Mouse (Mus musculus): ENCODE measurements around the gene Gramd1c. TPM values are rescaled to one million over a fixed set of nuclear protein-coding genes. Genes with fewer than 3 reads are reported as not detected.
A peak's percentile ranks its signal among the peaks of the same experiment; 100 is the strongest.

Gramd1c gene
- polyA plus RNA-seq, 1 experiment from 2014 or later = 6.3 TPM

DNA sequence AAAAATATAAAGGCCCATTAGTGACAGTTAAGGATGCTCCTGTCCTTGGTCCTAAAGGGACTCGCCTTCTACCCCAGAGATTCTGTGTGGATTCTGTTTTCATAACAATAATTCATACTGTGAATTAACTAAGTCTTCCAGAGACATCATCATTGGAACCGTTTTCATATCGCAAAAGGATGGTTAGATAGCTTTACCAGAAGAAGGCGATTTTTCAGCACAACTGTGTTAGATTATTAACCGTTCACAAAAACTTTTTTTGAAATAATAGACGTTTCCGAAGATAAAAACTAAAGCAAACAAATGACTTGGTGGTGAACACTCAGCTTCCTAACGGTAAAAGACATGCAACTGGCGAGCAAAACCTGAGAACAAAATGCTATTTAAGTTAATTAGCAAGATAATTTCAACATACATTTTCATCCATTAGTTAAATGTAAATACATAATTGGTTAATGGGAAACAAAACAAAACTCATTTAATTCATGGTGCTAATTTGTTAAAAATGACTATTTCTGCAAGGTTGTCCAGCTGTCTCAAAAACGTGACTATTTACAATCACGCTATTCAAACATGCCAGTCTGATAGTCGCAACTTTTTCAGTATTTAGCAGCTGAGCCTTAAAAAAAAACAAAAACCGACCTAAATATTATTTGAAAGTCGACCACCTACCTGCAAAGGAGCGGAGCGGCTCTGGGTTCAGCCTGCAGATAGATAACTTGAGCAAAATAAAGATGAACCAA lies 47.6 kb downstream of the Gramd1c start:
- peak overlapping the region; percentile 59 for H3K4me2 ChIP-seq
- H3K9ac ChIP-seq (ENCODE audit: low read depth, low read length) = peak overlapping the region; percentile 66
- no peaks in the 10 kb centered on the region for H3K36me3 ChIP-seq (ENCODE audit: control insufficient read depth, insufficient read depth, low read length)
- 47% methylated on average over 16 of the region's 16 CpGs for WGBS (ENCODE audit: insufficient replicate concordance)
- peak overlapping the region; percentile 39 for H3K4me3 ChIP-seq (ENCODE audit: low read depth, low read length)
- H3K4me1 ChIP-seq (ENCODE audit: control insufficient read depth, insufficient read depth, low read length) = peaks cover 11% of the 10 kb centered on the region; the same call in 1 of the 2 replicates
- ATAC-seq (replicated peaks; ENCODE audit: insufficient number of reproducible peaks, low FRiP score, low TSS enrichment) = no peak
- H3K9me3 ChIP-seq (replicated peaks; ENCODE audit: control insufficient read depth, low read length) = no peaks in the 10 kb centered on the region
- H3K27ac ChIP-seq (ENCODE audit: low read depth, low read length) = no peak overlapping the region
- no peaks in the 10 kb centered on the region for H3K27me3 ChIP-seq (ENCODE audit: control insufficient read depth, insufficient read depth, low read length)

DNA sequence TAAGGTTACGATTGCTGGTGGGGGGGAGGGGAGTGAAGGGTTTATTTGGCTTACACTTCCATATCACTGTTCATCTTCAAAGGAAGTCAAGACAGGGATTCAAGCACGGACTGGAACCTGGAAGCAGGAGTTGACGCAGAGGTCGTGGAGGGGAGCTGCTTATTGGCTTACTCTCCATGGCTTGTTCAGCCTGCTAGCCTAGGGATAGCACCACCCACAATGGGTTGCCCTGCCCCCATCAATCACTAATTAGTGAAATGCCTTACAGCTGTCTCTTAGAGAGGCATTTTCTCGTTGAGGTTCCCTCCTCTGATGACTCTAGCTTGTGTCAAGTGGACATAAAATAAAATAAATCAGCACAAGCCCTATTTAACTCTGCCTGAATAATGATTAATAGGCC lies 52.1 kb downstream of the Gramd1c start:
- no peak for ATAC-seq (replicated peaks; ENCODE audit: insufficient number of reproducible peaks, low FRiP score, low TSS enrichment)

DNA sequence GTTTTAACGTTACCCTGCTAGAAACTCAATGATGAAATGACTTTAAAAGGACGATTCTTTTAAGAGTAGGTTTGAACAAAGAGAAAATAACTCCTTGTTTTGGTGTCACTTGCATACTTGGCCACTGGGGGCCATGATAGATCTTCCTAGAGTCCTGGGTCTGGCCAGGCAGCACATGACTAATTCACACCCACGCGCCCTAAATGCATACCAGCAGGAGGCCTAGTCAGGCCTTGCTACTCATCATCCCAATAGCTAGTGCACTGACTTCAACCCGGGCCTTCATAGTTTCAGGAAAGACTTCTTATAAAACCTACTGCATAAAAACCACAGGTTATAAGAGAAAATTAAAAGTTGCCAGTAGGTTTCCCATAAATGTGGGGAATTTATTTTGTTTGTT lies 61.1 kb downstream of the Gramd1c start:
- Histone ChIP-seq H3K27ac (ENCODE audit: low read depth, low read length) (no peak overlapping the region), H3K9me3 (replicated peaks; ENCODE audit: control insufficient read depth, low read length) (no peaks in the 10 kb centered on the region), H3K4me3 (ENCODE audit: low read depth, low read length) (no peak overlapping the region), H3K27me3 (ENCODE audit: control insufficient read depth, insufficient read depth, low read length) (no peaks in the 10 kb centered on the region), H3K4me2 (no peak overlapping the region), H3K36me3 (ENCODE audit: control insufficient read depth, insufficient read depth, low read length) (no peaks in the 10 kb centered on the region), H3K9ac (ENCODE audit: low read depth, low read length) (no peak overlapping the region), H3K4me1 (ENCODE audit: control insufficient read depth, insufficient read depth, low read length) (no peaks in the 10 kb centered on the region)
- 45% methylated on average over 5 of the region's 5 CpGs for WGBS (ENCODE audit: insufficient replicate concordance)
- no peak for ATAC-seq (replicated peaks; ENCODE audit: insufficient number of reproducible peaks, low FRiP score, low TSS enrichment)

More for the DNA sequence above, 52.1 kb downstream of the Gramd1c start:
- H3K4me1 ChIP-seq (ENCODE audit: control insufficient read depth, insufficient read depth, low read length) = no peaks in the 10 kb centered on the region
- H3K9ac ChIP-seq (ENCODE audit: low read depth, low read length) = no peak overlapping the region
- H3K4me3 ChIP-seq (ENCODE audit: low read depth, low read length) = no peak overlapping the region
- H3K4me2 ChIP-seq = no peak overlapping the region
- H3K36me3 ChIP-seq (ENCODE audit: control insufficient read depth, insufficient read depth, low read length) = no peaks in the 10 kb centered on the region
- no peaks in the 10 kb centered on the region for H3K27me3 ChIP-seq (ENCODE audit: control insufficient read depth, insufficient read depth, low read length)
- 61% methylated on average over 5 of the region's 5 CpGs for WGBS (ENCODE audit: insufficient replicate concordance)
- no peak overlapping the region for H3K27ac ChIP-seq (ENCODE audit: low read depth, low read length)
- H3K9me3 ChIP-seq (replicated peaks; ENCODE audit: control insufficient read depth, low read length) = no peaks in the 10 kb centered on the region

DNA sequence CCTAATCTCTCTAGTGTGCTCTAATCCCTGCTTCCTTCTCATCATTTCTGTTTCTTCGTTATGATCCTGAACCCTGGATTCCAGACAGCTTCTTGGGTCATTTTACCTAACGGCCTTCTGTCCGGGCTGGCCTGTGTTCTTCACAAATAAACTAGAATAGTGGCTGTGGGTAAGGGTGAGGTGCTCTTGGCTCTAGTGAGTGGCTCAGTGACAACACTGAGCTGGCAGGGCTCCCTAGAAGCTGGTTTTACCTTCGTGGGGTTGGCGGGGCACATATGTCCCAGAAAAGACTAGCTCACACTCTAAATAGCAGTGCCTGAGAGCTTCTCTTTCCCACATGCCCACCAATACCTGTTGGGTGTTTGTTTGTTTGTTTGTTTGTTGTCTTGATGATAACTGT lies 63.6 kb downstream of the Gramd1c start:
- H3K9ac ChIP-seq (ENCODE audit: low read depth, low read length) = no peak overlapping the region
- 85% methylated on average over 5 of the region's 5 CpGs for WGBS (ENCODE audit: insufficient replicate concordance)
- no peaks in the 10 kb centered on the region for H3K27me3 ChIP-seq (ENCODE audit: control insufficient read depth, insufficient read depth, low read length)
- no peak for ATAC-seq (replicated peaks; ENCODE audit: insufficient number of reproducible peaks, low FRiP score, low TSS enrichment)
- no peaks in the 10 kb centered on the region for H3K4me1 ChIP-seq (ENCODE audit: control insufficient read depth, insufficient read depth, low read length)
- H3K27ac ChIP-seq (ENCODE audit: low read depth, low read length) = no peak overlapping the region
- H3K36me3 ChIP-seq (ENCODE audit: control insufficient read depth, insufficient read depth, low read length) = no peaks in the 10 kb centered on the region
- H3K4me3 ChIP-seq (ENCODE audit: low read depth, low read length) = no peak overlapping the region
- no peak overlapping the region for H3K4me2 ChIP-seq
- H3K9me3 ChIP-seq (replicated peaks; ENCODE audit: control insufficient read depth, low read length) = no peaks in the 10 kb centered on the region

DNA sequence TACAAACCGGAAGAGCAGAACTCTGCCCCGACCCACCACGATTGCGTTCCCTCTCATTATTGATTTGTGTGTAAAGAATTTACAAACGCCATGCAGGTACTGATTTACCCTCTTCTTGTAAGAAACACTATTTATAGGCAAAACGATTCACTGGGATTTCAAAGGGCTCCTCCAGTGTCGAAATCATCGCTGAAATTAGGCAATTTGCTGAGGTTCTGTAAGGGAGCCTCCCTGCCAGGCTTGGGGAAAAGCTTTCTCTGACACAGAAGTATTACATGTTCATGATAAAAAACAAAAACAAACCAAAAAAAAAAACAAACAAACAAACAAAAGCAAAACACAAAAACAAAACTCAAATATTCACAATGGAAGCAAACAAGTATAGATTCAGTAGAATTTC lies 64.0 kb downstream of the Gramd1c start:
- H3K36me3 ChIP-seq (ENCODE audit: control insufficient read depth, insufficient read depth, low read length) = no peaks in the 10 kb centered on the region
- no peak overlapping the region for H3K4me3 ChIP-seq (ENCODE audit: low read depth, low read length)
- ATAC-seq (replicated peaks; ENCODE audit: insufficient number of reproducible peaks, low FRiP score, low TSS enrichment) = no peak
- H3K27ac ChIP-seq (ENCODE audit: low read depth, low read length) = no peak overlapping the region
- H3K27me3 ChIP-seq (ENCODE audit: control insufficient read depth, insufficient read depth, low read length) = no peaks in the 10 kb centered on the region
- H3K9ac ChIP-seq (ENCODE audit: low read depth, low read length) = no peak overlapping the region
- WGBS (ENCODE audit: insufficient replicate concordance) = 83% methylated on average over 8 of the region's 8 CpGs
- H3K4me1 ChIP-seq (ENCODE audit: control insufficient read depth, insufficient read depth, low read length) = no peaks in the 10 kb centered on the region
- no peak overlapping the region for H3K4me2 ChIP-seq
- no peaks in the 10 kb centered on the region for H3K9me3 ChIP-seq (replicated peaks; ENCODE audit: control insufficient read depth, low read length)

DNA sequence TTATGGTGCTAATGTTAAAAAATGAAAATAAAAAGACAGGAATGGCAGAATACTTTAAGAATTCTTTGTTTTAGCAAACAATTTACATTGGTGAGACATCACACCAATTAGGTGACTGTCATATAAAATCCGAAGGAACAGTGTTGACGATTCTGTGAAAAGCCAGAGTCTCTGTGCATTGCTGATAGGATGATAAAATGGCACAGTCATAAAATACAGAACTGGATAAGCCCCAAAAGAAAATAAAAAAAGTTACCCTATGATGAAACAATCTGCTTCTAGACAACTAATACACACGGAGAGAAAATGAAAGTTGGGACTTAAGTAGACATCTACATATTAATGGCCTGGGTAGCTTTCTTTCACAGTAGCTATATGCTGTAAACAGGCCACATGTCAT lies 68.5 kb downstream of the Gramd1c start:
- no peaks in the 10 kb centered on the region for H3K27me3 ChIP-seq (ENCODE audit: control insufficient read depth, insufficient read depth, low read length)
- H3K27ac ChIP-seq (ENCODE audit: low read depth, low read length) = no peak overlapping the region
- no peak for ATAC-seq (replicated peaks; ENCODE audit: insufficient number of reproducible peaks, low FRiP score, low TSS enrichment)
- 79% methylated on average over 3 of the region's 3 CpGs for WGBS (ENCODE audit: insufficient replicate concordance)
- no peaks in the 10 kb centered on the region for H3K36me3 ChIP-seq (ENCODE audit: control insufficient read depth, insufficient read depth, low read length)
- no peak overlapping the region for H3K9ac ChIP-seq (ENCODE audit: low read depth, low read length)
- no peak overlapping the region for H3K4me2 ChIP-seq
- no peaks in the 10 kb centered on the region for H3K9me3 ChIP-seq (replicated peaks; ENCODE audit: control insufficient read depth, low read length)
- no peak overlapping the region for H3K4me3 ChIP-seq (ENCODE audit: low read depth, low read length)
- H3K4me1 ChIP-seq (ENCODE audit: control insufficient read depth, insufficient read depth, low read length) = no peaks in the 10 kb centered on the region

DNA sequence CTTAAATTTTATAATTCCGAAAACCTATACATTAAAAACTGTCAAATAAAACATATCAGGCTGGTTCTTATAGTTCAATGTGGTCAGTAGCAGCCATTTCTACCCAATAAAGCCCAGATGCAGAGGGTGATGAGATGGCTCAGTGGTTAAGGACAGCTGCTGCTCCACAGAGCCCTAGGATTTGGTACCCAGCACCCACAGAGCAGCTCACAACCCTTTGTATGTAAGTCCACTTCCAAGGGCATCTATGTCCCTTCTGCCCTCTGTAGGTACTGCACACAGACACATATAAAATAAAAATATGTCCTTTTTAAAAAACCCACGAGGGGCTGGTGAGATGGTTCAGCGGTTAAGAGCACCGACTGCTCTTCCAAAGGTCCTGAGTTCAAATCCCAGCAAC lies 76.8 kb downstream of the Gramd1c start:
- no peak for ATAC-seq (replicated peaks; ENCODE audit: insufficient number of reproducible peaks, low FRiP score, low TSS enrichment)
- no peak overlapping the region for H3K9ac ChIP-seq (ENCODE audit: low read depth, low read length)
- no peaks in the 10 kb centered on the region for H3K9me3 ChIP-seq (replicated peaks; ENCODE audit: control insufficient read depth, low read length)
- no peak overlapping the region for H3K27ac ChIP-seq (ENCODE audit: low read depth, low read length)
- WGBS (ENCODE audit: insufficient replicate concordance) = 91% methylated on average over 4 of the region's 4 CpGs
- H3K27me3 ChIP-seq (ENCODE audit: control insufficient read depth, insufficient read depth, low read length) = no peaks in the 10 kb centered on the region
- H3K4me3 ChIP-seq (ENCODE audit: low read depth, low read length) = no peak overlapping the region
- no peaks in the 10 kb centered on the region for H3K4me1 ChIP-seq (ENCODE audit: control insufficient read depth, insufficient read depth, low read length)
- no peak overlapping the region for H3K4me2 ChIP-seq
- no peaks in the 10 kb centered on the region for H3K36me3 ChIP-seq (ENCODE audit: control insufficient read depth, insufficient read depth, low read length)

DNA sequence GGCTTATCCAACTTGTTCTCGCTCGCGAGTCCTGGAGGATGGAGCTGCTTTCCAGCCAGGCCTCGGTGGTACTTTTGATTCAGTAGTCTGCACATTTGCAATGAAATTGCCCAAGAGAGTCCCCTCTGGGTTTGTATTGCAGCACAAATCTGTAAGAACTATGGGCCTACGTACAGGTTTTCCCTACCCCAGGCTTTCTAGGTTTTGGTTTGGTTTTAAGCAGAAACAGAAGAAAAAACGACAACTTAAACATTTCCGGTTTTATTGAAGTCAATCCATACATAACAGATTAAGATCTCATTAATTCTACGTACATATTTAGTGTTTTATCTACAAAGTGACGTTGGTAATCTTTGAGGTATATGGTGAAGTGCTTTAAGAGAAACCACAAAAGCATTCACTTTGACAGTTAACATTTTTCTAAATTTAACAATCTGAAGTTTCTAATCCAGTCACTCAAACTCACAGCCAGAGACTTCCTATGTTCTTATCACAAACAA lies 83.0 kb downstream of the Gramd1c start:
- no peak for ATAC-seq (replicated peaks; ENCODE audit: insufficient number of reproducible peaks, low FRiP score, low TSS enrichment)
- 24% methylated on average over 9 of the region's 9 CpGs for WGBS (ENCODE audit: insufficient replicate concordance)

More for the DNA sequence above, 83.0 kb downstream of the Gramd1c start:
- no peaks in the 10 kb centered on the region for H3K4me1 ChIP-seq (ENCODE audit: control insufficient read depth, insufficient read depth, low read length)
- peak overlapping the region; percentile 100 for H3K4me2 ChIP-seq
- no peaks in the 10 kb centered on the region for H3K36me3 ChIP-seq (ENCODE audit: control insufficient read depth, insufficient read depth, low read length)
- peak overlapping the region; percentile 63 for H3K9ac ChIP-seq (ENCODE audit: low read depth, low read length)
- peaks cover 12% of the 10 kb centered on the region for H3K27me3 ChIP-seq (ENCODE audit: control insufficient read depth, insufficient read depth, low read length)
- H3K4me3 ChIP-seq (ENCODE audit: low read depth, low read length) = peak overlapping the region; percentile 76
- H3K9me3 ChIP-seq (replicated peaks; ENCODE audit: control insufficient read depth, low read length) = no peaks in the 10 kb centered on the region
- no peak overlapping the region for H3K27ac ChIP-seq (ENCODE audit: low read depth, low read length)

Measured in heart, embryonic 11.5 days (tissue).